Mouse (Mus musculus) spleen, adult 2 months (tissue): ENCODE data around the gene Tmem35b.

Source experiments
- CTCF ChIP-seq: fragments of 200-500 bp; IDR thresholded peaks from 2 replicates; pipeline ENCODE4 v1.5.1; 2011; ENCODE audit warnings: mild to moderate bottlenecking, inconsistent platforms; ENCODE audit not compliant: insufficient read depth, insufficient read length, insufficient replicate concordance; ENCODE audit errors: extremely low read depth
- POLR2A ChIP-seq: fragments of 200-500 bp; IDR thresholded peaks from 2 replicates; pipeline ENCODE4 v1.6.1; 2011; ENCODE audit warnings: low read depth, low read length, inconsistent platforms

DNA sequence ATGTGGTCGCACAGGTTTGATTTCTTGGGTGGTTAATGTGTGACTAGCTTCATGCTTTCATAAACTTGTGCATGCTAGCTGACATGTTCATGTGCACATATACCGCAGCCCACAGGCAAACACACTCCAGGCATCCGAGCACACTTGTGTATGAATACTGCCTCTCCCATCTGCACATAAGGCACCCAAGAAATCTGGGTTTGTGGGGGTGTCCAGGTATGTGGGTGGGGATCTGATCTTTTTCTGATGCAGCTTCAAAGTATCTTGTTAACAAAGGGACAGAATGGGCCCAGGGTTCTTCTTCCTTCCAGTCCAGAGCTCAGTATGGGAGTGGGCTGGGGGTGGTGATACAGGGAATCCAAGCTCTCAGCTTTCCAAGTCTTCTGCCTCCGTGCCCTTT, 49.1 kb downstream of the Tmem35b start:
- TF ChIP-seq POLR2A (no peak), CTCF (no peak)
